Mouse (Mus musculus) heart, embryonic 14.5 days (tissue): ENCODE measurements around the gene Cdc73. TPM values are rescaled to one million over a fixed set of nuclear protein-coding genes. Genes with fewer than 3 reads are reported as not detected.

Experiments
- ATAC-seq: fragments of 200-750 bp; cut with Nextera tagmentation; 2 replicates; pipeline ENCODE4 v1.8.0; 2017; ENCODE audit warnings: low read depth, moderate TSS enrichment; ENCODE audit not compliant: insufficient number of reproducible peaks, insufficient read depth, low FRiP score
- H3K27ac ChIP-seq, 2 experiments: fragments of 200-500 bp in 1 of 2; fragments of 300-500 bp in 1 of 2; sonication (generic) in 1 of 2; replicated peaks in 1 of 2; 2 replicates each; pipeline ENCODE4 v1.5.1; 2012 to 2014; ENCODE audit warnings: low read depth in 2 of 2, low read length in 2 of 2, control low read depth in 1 of 2, mild to moderate bottlenecking in 1 of 2, mixed read lengths in 1 of 2; ENCODE audit not compliant: control insufficient read depth in 1 of 2, insufficient read depth in 1 of 2
- H3K27me3 ChIP-seq: fragments of 300-500 bp; sonication (generic); 2 replicates; pipeline ENCODE4 v1.6.1; 2014; ENCODE audit warnings: mild to moderate bottlenecking, low read length, control low read depth; ENCODE audit not compliant: control insufficient read depth, insufficient read depth
- H3K36me3 ChIP-seq: fragments of 300-500 bp; sonication (generic); 2 replicates; pipeline ENCODE4 v1.6.1; 2014; ENCODE audit warnings: mild to moderate bottlenecking, control low read depth, low read length, mixed read lengths; ENCODE audit not compliant: control insufficient read depth, insufficient read depth
- H3K4me1 ChIP-seq, 2 experiments: fragments of 200-500 bp in 1 of 2; fragments of 300-500 bp in 1 of 2; sonication (generic) in 1 of 2; 2 replicates each; pipeline ENCODE4 v1.6.1; 2012 to 2014; ENCODE audit warnings: low read length in 2 of 2, control low read depth in 1 of 2, mixed read lengths in 1 of 2; ENCODE audit not compliant: control insufficient read depth in 2 of 2, insufficient read depth in 2 of 2
- H3K4me2 ChIP-seq: fragments of 300-500 bp; sonication (generic); 2 replicates; pipeline ENCODE4 v1.6.1; 2014; ENCODE audit warnings: mild to moderate bottlenecking, low read length
- H3K4me3 ChIP-seq, 2 experiments: fragments of 200-500 bp in 1 of 2; fragments of 300-500 bp in 1 of 2; sonication (generic) in 1 of 2; 2 replicates each; pipeline ENCODE4 v1.5.1; 2012 to 2014; ENCODE audit warnings: low read length in 2 of 2, mild to moderate bottlenecking in 2 of 2, control low read depth in 1 of 2, low read depth in 1 of 2, moderate library complexity in 1 of 2; ENCODE audit not compliant: control insufficient read depth in 1 of 2, insufficient read depth in 1 of 2
- H3K9ac ChIP-seq: fragments of 300-500 bp; sonication (generic); 2 replicates; pipeline ENCODE4 v1.6.1; 2014; ENCODE audit warnings: mild to moderate bottlenecking, low read length
- H3K9me3 ChIP-seq: fragments of 300-500 bp; sonication (generic); 2 replicates; pipeline ENCODE4 v1.6.1; 2016; ENCODE audit warnings: low read length, control low read depth; ENCODE audit not compliant: control insufficient read depth
- WGBS: fragments of 180-500 bp; shearing (Covaris S2); extraction: QIAGEN DNeasy Blood & Tissue Kit; methylation state at CpG from one replicate; pipeline ENCODE4 v1.1.7; 2014; 5-methylcytosine and 5-hydroxymethylcytosine counted together
- polyA plus RNA-seq: library from polyadenylated mRNA; unstranded; fragments of >200 nt; fragmentation: Nextera tagmentation; extraction: Ambion mirVana; gene quantifications from 2 replicates; pipeline ENCODE4 v1.2.1, GENCODE M21; 2014

The Cdc73 gene
- polyA plus RNA-seq, 1 experiment from 2014 or later = 17.3 TPM

DNA sequence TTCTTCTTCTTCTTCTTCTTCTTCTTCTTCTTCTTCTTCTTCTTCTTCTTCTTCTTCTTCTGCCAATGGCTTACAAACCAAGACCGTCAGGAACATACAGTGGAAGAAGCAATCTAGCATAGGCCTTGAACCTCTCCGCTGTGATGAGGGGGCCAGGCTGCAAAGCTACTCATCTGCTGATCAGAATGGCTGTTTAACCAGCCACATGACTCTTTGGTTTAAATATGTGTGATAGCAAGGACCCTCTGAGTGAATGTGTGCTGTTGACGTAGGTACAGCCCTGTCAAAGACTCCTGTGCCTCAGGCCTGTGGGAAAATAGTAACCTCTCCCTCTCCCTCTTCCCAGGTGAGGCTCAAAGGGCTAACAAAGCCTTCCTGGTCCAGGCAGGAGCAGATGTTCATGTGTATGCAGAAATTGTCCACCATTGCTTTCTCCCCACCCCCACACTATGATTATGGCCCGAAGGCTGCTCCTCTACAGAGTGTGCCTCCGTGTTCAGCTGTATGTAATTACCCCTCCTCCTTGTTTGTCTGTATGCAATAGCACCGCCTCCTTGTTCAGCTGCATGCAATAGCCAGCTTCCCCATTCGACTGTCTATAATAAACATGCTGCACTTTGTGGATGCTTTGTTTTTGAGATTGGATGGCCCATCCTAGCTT, 7.4 kb upstream of the Cdc73 start:
- H3K9ac ChIP-seq = no peak overlapping the region
- H3K36me3 ChIP-seq = no peaks in the 10 kb centered on the region
- H3K27me3 ChIP-seq = no peaks in the 10 kb centered on the region
- H3K4me2 ChIP-seq = no peak overlapping the region
- no peak overlapping the region for H3K4me3 ChIP-seq
- ATAC-seq = no peak
- H3K4me1 ChIP-seq = no peaks in the 10 kb centered on the region
- no peak overlapping the region for H3K27ac ChIP-seq
- no peaks in the 10 kb centered on the region for H3K9me3 ChIP-seq
- 71% methylated on average over 7 of the region's 7 CpGs for WGBS

DNA sequence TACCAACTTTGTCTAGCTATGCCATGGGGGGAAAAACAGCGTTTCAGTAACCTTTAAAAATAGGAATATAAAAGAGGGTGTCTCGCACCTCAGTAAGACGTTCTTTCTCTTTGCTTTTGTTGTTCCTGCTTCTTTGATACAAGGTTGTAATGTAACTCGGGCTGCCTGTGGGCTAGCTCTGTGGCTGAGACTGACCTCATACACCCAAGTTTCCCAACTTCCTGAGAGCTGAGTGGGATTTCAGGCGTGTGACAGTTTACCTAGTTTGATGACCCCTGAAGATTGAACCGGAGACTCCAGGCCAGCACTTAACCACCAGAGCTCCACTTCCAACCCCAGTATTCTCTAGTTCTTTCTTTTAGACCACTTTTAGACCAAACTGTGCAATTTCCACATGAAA, 5.7 kb upstream of the Cdc73 start:
- no peaks in the 10 kb centered on the region for H3K9me3 ChIP-seq
- no peaks in the 10 kb centered on the region for H3K27me3 ChIP-seq
- no peaks in the 10 kb centered on the region for H3K4me1 ChIP-seq
- no peak overlapping the region for H3K4me2 ChIP-seq
- H3K4me3 ChIP-seq = no peak overlapping the region
- H3K36me3 ChIP-seq = no peaks in the 10 kb centered on the region
- no peak for ATAC-seq
- H3K9ac ChIP-seq = no peak overlapping the region
- no peak overlapping the region for H3K27ac ChIP-seq
- 75% methylated on average over 6 of the region's 6 CpGs for WGBS

DNA sequence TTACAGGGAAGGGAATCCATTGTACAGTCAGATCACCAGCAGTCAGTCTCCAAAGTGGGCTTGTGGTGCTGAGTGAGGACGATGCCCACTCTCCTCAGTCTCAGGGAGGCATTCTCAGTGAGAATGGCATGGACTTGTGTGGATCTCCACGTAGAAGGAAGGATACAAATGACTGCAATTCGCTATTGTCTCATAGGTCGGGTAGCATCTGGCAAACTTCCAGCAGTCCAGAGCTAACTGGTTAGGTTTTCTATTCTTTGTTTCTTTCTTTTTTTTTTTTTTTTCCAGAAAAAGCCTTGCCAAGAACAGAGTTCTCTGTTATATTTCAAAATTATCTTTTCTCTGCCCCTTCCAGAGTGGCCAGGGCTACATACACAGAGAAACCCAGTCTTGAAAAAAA, 4.3 kb upstream of the Cdc73 start:
- Histone ChIP-seq H3K4me3 (no peak overlapping the region), H3K4me1 (0 out of 4 replicates have a peak, but pooled peaks cover 0 to 3% of the 10 kb centered on the region in 2 experiments), H3K9me3 (no peaks in the 10 kb centered on the region), H3K4me2 (no peak overlapping the region), H3K36me3 (no peaks in the 10 kb centered on the region), H3K9ac (no peak overlapping the region), H3K27me3 (no peaks in the 10 kb centered on the region), H3K27ac (no peak overlapping the region)
- 45% methylated on average over 4 of the region's 4 CpGs for WGBS
- ATAC-seq = no peak

DNA sequence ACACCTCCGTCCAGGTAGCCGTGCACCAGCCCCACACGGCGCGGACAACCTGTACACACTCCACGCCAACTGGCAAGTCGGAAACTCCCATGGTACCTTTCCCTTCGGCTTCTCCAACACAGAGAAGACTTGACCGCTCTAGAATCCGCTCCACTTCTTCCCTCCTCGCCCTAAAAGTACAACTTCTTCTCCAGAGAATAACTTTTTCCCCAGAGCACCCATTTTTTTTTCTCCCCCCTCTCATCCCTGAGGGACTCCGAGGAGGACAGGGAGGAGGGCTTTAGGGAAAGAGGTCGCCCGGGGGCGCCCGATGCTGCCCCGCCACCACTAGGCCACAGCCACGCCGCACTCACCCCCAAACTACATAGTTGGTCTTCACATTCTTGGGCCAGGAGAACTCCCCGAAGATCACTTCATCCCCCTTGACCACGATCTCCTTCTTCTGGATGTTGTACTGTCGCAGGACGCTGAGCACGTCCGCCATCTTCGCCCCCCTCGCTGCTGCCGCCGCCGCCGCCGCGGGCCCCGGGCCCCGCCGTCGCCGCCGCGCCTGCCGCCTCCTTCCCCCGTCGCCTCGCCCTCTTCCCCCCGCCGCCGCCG, 452 bp downstream of the Cdc73 start:
- H3K9ac ChIP-seq = peak overlapping the region; percentile 90
- H3K27ac ChIP-seq = peak overlapping the region; percentile 90 to 97
- H3K4me2 ChIP-seq = peak overlapping the region; percentile 87
- H3K36me3 ChIP-seq = peaks cover 13% of the 10 kb centered on the region
- H3K4me3 ChIP-seq = peak overlapping the region; percentile 65 to 93
- peak; percentile 63 for ATAC-seq
- H3K9me3 ChIP-seq = no peaks in the 10 kb centered on the region
- H3K27me3 ChIP-seq = no peaks in the 10 kb centered on the region
- WGBS = under 1% methylated on average over 46 of the region's 48 CpGs
- H3K4me1 ChIP-seq = peaks cover 0 to 17% of the 10 kb centered on the region in 2 experiments; a peak in 2 of 4 replicates

DNA sequence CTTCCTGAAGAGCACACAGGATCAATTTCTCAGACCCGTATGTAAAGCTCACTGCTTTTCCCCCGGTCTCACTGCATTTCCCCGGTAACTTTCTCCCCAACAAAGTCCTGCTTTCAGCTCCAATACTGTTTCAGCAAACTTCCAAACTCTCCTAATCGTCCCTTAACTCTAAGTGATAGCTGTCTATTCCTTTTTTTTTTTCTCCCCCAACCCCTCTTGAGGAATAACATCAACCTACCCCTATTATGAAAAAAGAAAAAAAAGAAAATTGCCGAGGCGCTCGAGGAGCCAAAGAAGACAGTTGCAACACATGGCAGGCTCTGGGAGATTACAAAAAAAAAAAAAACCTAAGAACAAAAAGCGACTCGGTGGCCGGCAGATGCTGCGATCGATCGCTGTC, 957 bp downstream of the Cdc73 start:
- peaks cover 0 to 17% of the 10 kb centered on the region in 2 experiments; a peak in 2 of 4 replicates for H3K4me1 ChIP-seq
- no peaks in the 10 kb centered on the region for H3K27me3 ChIP-seq
- peaks cover 17% of the 10 kb centered on the region for H3K36me3 ChIP-seq
- ATAC-seq = no peak
- H3K9me3 ChIP-seq = no peaks in the 10 kb centered on the region
- H3K27ac ChIP-seq = peak overlapping the region; percentile 90 to 97
- H3K4me3 ChIP-seq = peak overlapping the region; percentile 65 to 93
- peak overlapping the region; percentile 87 for H3K4me2 ChIP-seq
- WGBS = under 1% methylated on average over 13 of the region's 13 CpGs
- H3K9ac ChIP-seq = peak overlapping the region; percentile 90

DNA sequence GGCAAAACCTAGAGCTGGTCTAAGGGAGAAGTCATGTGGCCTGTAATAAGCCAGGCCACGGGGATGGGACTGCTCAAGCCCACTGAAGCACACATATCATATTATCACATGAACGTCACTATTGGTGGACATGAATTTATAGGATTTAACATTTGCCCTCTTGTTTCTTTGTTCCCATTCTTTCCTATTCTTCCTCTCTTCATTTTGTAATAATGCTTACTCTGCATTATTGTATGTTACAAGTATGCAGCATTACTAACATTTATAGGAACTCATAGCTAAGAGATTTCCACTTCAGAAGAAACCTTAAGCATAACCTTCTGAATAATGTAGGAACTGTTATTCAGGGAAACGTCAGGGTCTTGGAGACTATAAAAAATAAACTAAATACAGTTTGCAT, 17.8 kb downstream of the Cdc73 start:
- ATAC-seq = no peak

DNA sequence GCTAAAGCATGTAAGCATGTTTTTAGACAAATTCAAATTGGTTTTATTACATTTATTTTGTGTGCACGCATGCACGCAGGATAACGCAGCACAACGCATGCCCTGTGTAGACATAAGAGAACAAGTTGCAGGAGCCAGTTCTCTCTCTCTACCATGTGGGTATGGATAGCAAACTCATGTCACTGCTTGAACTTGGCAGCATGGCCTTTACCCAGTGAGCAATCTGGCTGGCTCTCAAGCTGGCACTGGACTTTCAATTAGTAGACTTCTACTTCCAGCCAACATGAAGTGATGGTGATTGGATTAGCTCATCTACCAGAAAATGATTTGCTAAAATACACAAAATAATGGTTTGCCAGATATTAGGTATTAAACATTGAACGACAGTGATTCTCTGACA, 21.6 kb downstream of the Cdc73 start:
- Histone ChIP-seq H3K36me3 (peaks cover 64% of the 10 kb centered on the region), H3K4me1 (no peaks in the 10 kb centered on the region), H3K4me3 (no peak overlapping the region), H3K27me3 (no peaks in the 10 kb centered on the region), H3K9me3 (no peaks in the 10 kb centered on the region), H3K27ac (no peak overlapping the region), H3K9ac (no peak overlapping the region), H3K4me2 (no peak overlapping the region)
- no peak for ATAC-seq
- 97% methylated on average over 5 of the region's 5 CpGs for WGBS

More for the DNA sequence above, 17.8 kb downstream of the Cdc73 start:
- WGBS = 90% methylated on average over 3 of the region's 3 CpGs
- Histone ChIP-seq H3K4me2 (no peak overlapping the region), H3K4me1 (no peaks in the 10 kb centered on the region), H3K36me3 (peaks cover 71% of the 10 kb centered on the region), H3K27me3 (no peaks in the 10 kb centered on the region), H3K4me3 (no peak overlapping the region), H3K9me3 (no peaks in the 10 kb centered on the region), H3K9ac (no peak overlapping the region), H3K27ac (no peak overlapping the region)
